Mouse (Mus musculus) intestine, embryonic 14.5 days (tissue): ENCODE data around the gene Zmiz2. TPM values are rescaled to one million over a fixed set of nuclear protein-coding genes. Genes with fewer than 3 reads are reported as not detected.
"Not testable (repeated sequence)": the region's sequence is repeated elsewhere in the genome, so short reads cannot be mapped to it uniquely, and the experiment has no call there.

Source experiments
- ATAC-seq: fragments of 200-750 bp; cut with Nextera tagmentation; replicated peaks from 2 replicates; pipeline ENCODE4 v1.8.0; 2017; ENCODE audit warnings: low read depth, moderate number of reproducible peaks, moderate TSS enrichment, moderate library complexity; ENCODE audit not compliant: low FRiP score, low TSS enrichment
- DNase-seq: peaks from one replicate; pipeline ENCODE4 v3.0.0-alpha.2; 2018; ENCODE audit warnings: low spot score
- H3K27ac ChIP-seq: fragments of 300-500 bp; sonication (generic); 2 replicates; pipeline ENCODE4 v1.5.1; 2014; ENCODE audit warnings: low read depth, mild to moderate bottlenecking, control low read depth
- H3K27me3 ChIP-seq: fragments of 300-500 bp; sonication (generic); replicated peaks from 2 replicates; pipeline ENCODE4 v1.6.1; 2014; ENCODE audit warnings: low read length, control low read depth; ENCODE audit not compliant: control insufficient read depth, insufficient read depth
- H3K36me3 ChIP-seq: fragments of 300-500 bp; sonication (generic); 2 replicates; pipeline ENCODE4 v1.6.1; 2014; ENCODE audit warnings: low read length, control low read depth; ENCODE audit not compliant: control insufficient read depth, insufficient read depth
- H3K4me1 ChIP-seq: fragments of 300-500 bp; sonication (generic); replicated peaks from 2 replicates; pipeline ENCODE4 v1.6.1; 2014; ENCODE audit warnings: low read length, control low read depth, mixed read lengths; ENCODE audit not compliant: control insufficient read depth, insufficient read depth
- H3K4me2 ChIP-seq: fragments of 300-500 bp; sonication (generic); 2 replicates; pipeline ENCODE4 v1.6.1; 2014; ENCODE audit warnings: low read length
- H3K4me3 ChIP-seq: fragments of 300-500 bp; sonication (generic); 2 replicates; pipeline ENCODE4 v1.5.1; 2014; ENCODE audit warnings: low read depth, low read length, control low read depth, mixed read lengths
- H3K9ac ChIP-seq: fragments of 300-500 bp; sonication (generic); 2 replicates; pipeline ENCODE4 v1.6.1; 2014; ENCODE audit warnings: mild to moderate bottlenecking, low read length
- H3K9me3 ChIP-seq: fragments of 300-500 bp; sonication (generic); 2 replicates; pipeline ENCODE4 v1.6.1; 2016; ENCODE audit warnings: low read length, control low read depth; ENCODE audit not compliant: control insufficient read depth
- WGBS: fragments of 180-500 bp; shearing (Covaris S2); extraction: QIAGEN DNeasy Blood & Tissue Kit; methylation state at CpG from one replicate; pipeline ENCODE4 v1.1.7; 2014; 5-methylcytosine and 5-hydroxymethylcytosine counted together
- microRNA-seq: library from miRNA; unstranded; fragments of <30 nt; microRNA quantifications from one replicate; pipeline ENCODE4, GENCODE M21; 2016
- polyA plus RNA-seq: library from polyadenylated mRNA; unstranded; fragments of >200 nt; fragmentation: Nextera tagmentation; extraction: Ambion mirVana; gene quantifications from 2 replicates; pipeline ENCODE4 v1.2.1, GENCODE M21; 2014

Gene Zmiz2
- polyA plus RNA-seq, 1 experiment from 2014 or later, result 14.2 TPM

DNA sequence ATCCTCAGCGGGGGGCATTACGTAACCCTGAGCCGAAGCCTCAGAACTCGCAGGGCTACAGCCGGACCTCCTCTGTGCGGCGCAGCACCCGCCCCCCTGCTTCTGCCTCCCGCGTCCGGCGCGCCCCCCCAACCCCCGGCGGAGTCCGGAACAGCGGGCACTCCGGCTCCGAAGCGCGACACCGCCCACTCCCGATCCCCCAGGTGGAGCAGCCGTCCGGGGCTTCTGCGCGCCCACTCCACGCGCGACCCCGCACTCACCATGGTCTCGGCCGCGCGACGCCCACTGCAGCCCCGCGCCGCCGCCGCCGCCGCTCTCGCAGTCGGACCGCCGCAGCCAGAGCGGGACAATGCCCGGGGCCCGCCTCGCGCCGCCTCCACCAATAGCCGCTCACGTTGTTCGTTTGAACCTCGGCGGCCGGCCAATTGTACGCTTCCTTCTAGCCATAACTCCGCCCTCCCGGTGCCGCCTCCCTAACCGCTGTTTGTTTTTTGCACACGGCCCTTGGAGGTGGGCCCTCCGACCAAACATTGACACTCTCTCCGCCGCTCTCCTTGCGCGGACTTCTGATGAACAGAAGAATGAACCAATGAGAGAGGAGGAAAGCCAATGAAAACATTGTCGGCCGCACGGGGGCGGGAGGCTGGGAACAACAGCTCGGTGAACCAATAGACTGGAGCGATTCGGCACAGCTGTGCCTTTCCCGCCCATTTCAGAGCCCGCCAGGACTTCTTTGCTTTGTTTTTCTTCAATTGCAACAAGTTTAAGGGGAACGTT lies 55.4 kb downstream of the Zmiz2 start, which contains the start of gene H2afv:
H2afv (minus strand) TSS at position 367 of the 777 bp plus-strand sequence.
- ATAC-seq (peak; percentile 99), DNase-seq (peak; percentile 99)
- H3K27me3 ChIP-seq, result no peaks in the 10 kb centered on the region
- peak within 1 kb of the TSS; percentile 85 for H3K9ac ChIP-seq
- under 1% methylated on average over 78 of the region's 80 CpGs for WGBS
- peak within 1 kb of the TSS; percentile 70 for H3K4me3 ChIP-seq
- peak within 1 kb of the TSS; percentile 91 for H3K27ac ChIP-seq
- no peaks in the 10 kb centered on the region for H3K9me3 ChIP-seq
- peak within 1 kb of the TSS; percentile 78 for H3K4me2 ChIP-seq
- peaks cover 8% of the 10 kb centered on the region for H3K4me1 ChIP-seq
- H3K36me3 ChIP-seq, result peaks cover 8% of the 10 kb centered on the region; the same call in 1 of the 2 replicates

DNA sequence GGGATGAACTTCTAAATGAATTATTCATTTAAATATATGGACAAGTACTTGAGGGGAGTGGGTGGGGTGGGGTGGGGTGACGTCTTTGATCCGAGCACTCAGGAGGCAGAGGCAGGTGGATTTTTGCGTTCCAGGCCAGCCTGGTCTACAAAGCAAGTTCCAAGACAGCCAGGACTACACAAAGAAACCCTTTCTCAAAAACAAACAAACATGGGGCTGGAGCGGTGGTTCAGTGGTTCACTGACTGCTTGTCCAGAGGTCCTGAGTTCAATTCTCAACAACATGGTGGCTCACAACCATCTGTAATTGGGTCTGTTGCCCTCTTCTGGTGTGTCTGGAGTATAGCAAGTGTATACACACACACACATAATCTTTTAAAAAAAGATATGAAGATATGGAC lies 56.6 kb downstream of the Zmiz2 start:
- peak overlapping the region; percentile 62; the same call in 1 of the 2 replicates for H3K4me2 ChIP-seq
- H3K27me3 ChIP-seq, result no peaks in the 10 kb centered on the region
- ATAC-seq, result no peak
- no peak for DNase-seq
- H3K4me1 ChIP-seq, result peaks cover 8% of the 10 kb centered on the region
- no peak overlapping the region for H3K9ac ChIP-seq
- 0 out of 2 replicates have a peak, but pooled peaks cover 7% of the 10 kb centered on the region for H3K36me3 ChIP-seq
- H3K9me3 ChIP-seq, result no peaks in the 10 kb centered on the region
- H3K4me3 ChIP-seq, result no peak overlapping the region
- no peak overlapping the region for H3K27ac ChIP-seq
- 79% methylated on average over 4 of the region's 4 CpGs for WGBS

DNA sequence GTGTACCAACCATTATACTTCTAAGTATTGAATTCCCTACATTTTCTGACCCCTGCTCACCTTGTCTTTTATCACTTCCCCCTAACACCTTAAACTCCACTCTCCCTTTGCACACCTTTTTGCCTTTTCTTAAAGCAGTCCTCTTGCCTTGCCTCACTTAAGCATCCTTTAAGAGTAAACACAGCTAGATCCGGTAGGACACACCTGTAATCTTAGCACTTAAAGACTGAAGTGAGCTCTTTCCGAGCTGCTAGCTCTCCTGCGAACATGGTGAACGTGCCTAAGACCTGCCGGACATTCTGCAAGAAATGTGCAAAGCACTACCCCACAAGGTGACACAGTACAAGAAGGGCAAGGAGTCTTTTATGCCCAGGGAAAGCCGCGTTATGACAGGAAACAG lies 57.1 kb downstream of the Zmiz2 start:
- Histone ChIP-seq H3K36me3 (0 out of 2 replicates have a peak, but pooled peaks cover 7% of the 10 kb centered on the region), H3K4me2 (no peak overlapping the region), H3K4me3 (no peak overlapping the region), H3K9ac (no peak overlapping the region), H3K27ac (no peak overlapping the region), H3K9me3 (no peaks in the 10 kb centered on the region), H3K27me3 (no peaks in the 10 kb centered on the region), H3K4me1 (peaks cover 8% of the 10 kb centered on the region)
- DNase-seq (no peak), ATAC-seq (no peak)
- 85% methylated on average over 7 of the region's 7 CpGs for WGBS

DNA sequence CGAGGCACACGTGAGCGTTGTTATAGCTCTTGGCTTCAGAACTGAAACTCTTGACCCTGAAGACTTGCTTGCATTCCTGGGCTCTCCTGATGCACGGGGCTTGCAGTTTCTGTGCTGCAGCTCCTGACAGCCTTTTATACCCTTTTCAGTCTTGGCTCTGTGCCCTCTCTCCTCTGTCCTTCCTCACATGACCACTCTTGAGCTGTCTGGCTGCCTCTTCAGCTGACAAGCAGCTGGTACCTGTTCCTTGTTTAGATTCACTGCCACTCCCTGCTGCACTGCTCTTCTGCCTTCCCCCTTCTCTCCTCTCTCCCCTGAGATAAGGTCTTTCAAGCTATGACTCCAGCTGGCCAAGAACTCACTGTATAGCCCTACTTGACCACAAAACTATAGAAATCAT lies 58.6 kb downstream of the Zmiz2 start:
- peaks cover 8% of the 10 kb centered on the region for H3K4me1 ChIP-seq
- no peak for DNase-seq
- WGBS, result 68% methylated on average over 4 of the region's 4 CpGs

DNA sequence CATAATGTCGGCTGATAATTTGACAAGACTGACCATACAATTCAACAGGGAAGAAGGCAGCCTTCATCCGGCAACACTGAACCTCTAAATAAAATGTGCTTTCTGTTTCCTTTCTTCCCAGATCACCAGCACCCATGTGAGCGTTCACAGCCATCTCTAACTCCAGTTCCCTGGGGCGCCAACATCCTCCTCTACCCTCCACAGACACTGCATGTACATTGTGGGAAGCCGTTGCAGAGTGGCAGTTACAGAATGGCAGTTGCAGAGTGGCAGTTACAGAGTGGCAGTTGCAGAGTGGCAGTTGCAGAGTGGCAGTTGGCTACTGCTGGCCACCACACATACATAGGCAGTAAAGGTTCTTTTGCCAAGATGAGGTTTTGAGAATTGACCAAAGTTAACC lies 59.3 kb downstream of the Zmiz2 start:
- not testable (repeated sequence) for H3K9me3 ChIP-seq, H3K36me3 ChIP-seq, H3K27me3 ChIP-seq, H3K27ac ChIP-seq, H3K4me1 ChIP-seq, ATAC-seq, H3K9ac ChIP-seq, H3K4me2 ChIP-seq, H3K4me3 ChIP-seq
- 94% methylated on average over 5 of the region's 5 CpGs for WGBS
- DNase-seq, result peak; percentile 36

More for the DNA sequence above, 58.6 kb downstream of the Zmiz2 start:
- no peaks in the 10 kb centered on the region for H3K9me3 ChIP-seq
- no peak overlapping the region for H3K27ac ChIP-seq
- ATAC-seq, result no peak
- H3K36me3 ChIP-seq, result no peaks in the 10 kb centered on the region
- no peak overlapping the region for H3K9ac ChIP-seq
- no peaks in the 10 kb centered on the region for H3K27me3 ChIP-seq
- H3K4me2 ChIP-seq, result no peak overlapping the region
- H3K4me3 ChIP-seq, result no peak overlapping the region

Small RNAs within 50 kb of the gene (microRNA-seq; reads per million reads assigned to microRNA genes)
- gene Mir7651, result 0.76 reads per million

Other genes with a start within 250 kb of the Zmiz2 start
- 0.50 and 0.54 TPM in 2 replicates for gene A730071L15Rik, start 189.0 kb upstream of the Zmiz2 start, polyA plus RNA-seq
- 37.8 and 43.3 TPM in 2 replicates for gene Nudcd3, start 188.7 kb upstream of the Zmiz2 start, polyA plus RNA-seq
- gene Npc1l1, start 158.9 kb upstream of the Zmiz2 start, polyA plus RNA-seq, result 1.1 and 1.3 TPM in 2 replicates
- gene Ddx56, start 121.3 kb upstream of the Zmiz2 start, polyA plus RNA-seq, result 111 and 122 TPM in 2 replicates
- 113 and 119 TPM in 2 replicates for gene Tmed4, start 114.2 kb upstream of the Zmiz2 start, polyA plus RNA-seq
- gene Ogdh, start 97.4 kb upstream of the Zmiz2 start, polyA plus RNA-seq, result 112 TPM in 2 replicates
- 5,694 and 5,748 TPM in 2 replicates for gene Ppia, start 26.4 kb downstream of the Zmiz2 start, polyA plus RNA-seq
- 510 and 552 TPM in 2 replicates for gene H2afv, start 55.4 kb downstream of the Zmiz2 start, polyA plus RNA-seq
- 25.7 and 26.2 TPM in 2 replicates for gene Purb, start 86.8 kb downstream of the Zmiz2 start, polyA plus RNA-seq
- gene Myo1g, start 131.9 kb downstream of the Zmiz2 start, polyA plus RNA-seq, result 1.3 TPM in 2 replicates
- 87.0 and 90.6 TPM in 2 replicates for gene Ccm2, start 157.8 kb downstream of the Zmiz2 start, polyA plus RNA-seq
- gene Nacad, start 217.0 kb downstream of the Zmiz2 start, polyA plus RNA-seq, result 5.7 and 9.0 TPM in 2 replicates
- 52.1 and 58.0 TPM in 2 replicates for gene Tbrg4, start 237.0 kb downstream of the Zmiz2 start, polyA plus RNA-seq
- not detected in 2 replicates for gene Wap, start 249.6 kb downstream of the Zmiz2 start, polyA plus RNA-seq